ENCODE assay signal across 24 mouse cellular contexts in the genomic region with DNA sequence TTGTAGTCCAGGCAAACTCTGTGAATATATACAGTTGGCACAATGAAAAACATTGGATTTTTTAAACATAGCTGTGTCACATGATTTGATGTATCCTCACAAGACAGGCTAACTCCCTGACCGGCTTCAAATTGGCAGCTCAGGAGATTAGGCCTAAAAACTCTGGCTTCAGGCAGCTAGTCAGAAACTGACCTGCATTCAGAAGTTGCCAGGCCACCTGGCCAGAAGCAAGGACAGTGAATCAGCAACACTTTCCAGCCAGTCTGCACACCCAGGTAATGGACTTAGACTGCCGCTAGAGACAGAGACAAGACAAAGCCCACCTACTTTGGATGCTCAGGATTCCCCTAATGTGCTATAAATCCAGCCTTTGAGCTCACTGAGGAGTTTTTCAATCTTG.
"Had no signal": no experiment of that assay in that cellular context is flagged by ENCODE, and none has a peak within 500 bp of the region (broad histone marks: within the 10 kb centered on the region; RNA-seq: fewer than 3 reads in every experiment).

No protein-coding gene starts in this region.

- ATAC-seq: liver, embryonic 12.5 days; midbrain, embryonic 15.5 days had no signal

- H3K9me3 ChIP-seq: limb, embryonic 12.5 days; limb, embryonic 15.5 days; liver, embryonic 12.5 days; liver, embryonic 15.5 days; lung, embryonic 15.5 days; megakaryocyte, embryonic 14.5 days; midbrain, embryonic 15.5 days; neural tube, embryonic 12.5 days; neural tube, embryonic 15.5 days; stomach, embryonic 15.5 days had no signal

- H3K9ac ChIP-seq: limb, embryonic 12.5 days; limb, embryonic 15.5 days; liver, embryonic 12.5 days; liver, embryonic 15.5 days; lung, embryonic 15.5 days; midbrain, embryonic 15.5 days; neural tube, embryonic 12.5 days; neural tube, embryonic 15.5 days; stomach, embryonic 15.5 days had no signal

- H3K4me3 ChIP-seq: layer of hippocampus, adult 2 months; limb, embryonic 12.5 days; limb, embryonic 15.5 days; liver, embryonic 12.5 days; liver, embryonic 15.5 days; lung, embryonic 15.5 days; megakaryocyte, embryonic 14.5 days; midbrain, embryonic 15.5 days; neural tube, embryonic 12.5 days; neural tube, embryonic 15.5 days; stomach, embryonic 15.5 days had no signal

- DNase-seq: kidney, postnatal 25 days; layer of hippocampus, adult 9-11 months; layer of hippocampus, postnatal 36 days; left cerebral cortex, postnatal 4 days; lung, adult 18-20 months; lung, postnatal 10 days; lung, postnatal 36 days; retina, postnatal 1 day; right cerebral cortex, postnatal 25 days; spleen, adult 18-20 months; thymus, postnatal 25 days had no signal

- H3K4me1 ChIP-seq: limb, embryonic 12.5 days; limb, embryonic 15.5 days; liver, embryonic 12.5 days; liver, embryonic 15.5 days; lung, embryonic 15.5 days; megakaryocyte, embryonic 14.5 days; midbrain, embryonic 15.5 days; neural tube, embryonic 12.5 days; neural tube, embryonic 15.5 days; stomach, embryonic 15.5 days had no signal

- H3K27ac ChIP-seq: kidney, postnatal 0 days; layer of hippocampus, adult 2 months; limb, embryonic 12.5 days; limb, embryonic 15.5 days; liver, embryonic 12.5 days; liver, embryonic 15.5 days; lung, embryonic 15.5 days; midbrain, embryonic 15.5 days; neural tube, embryonic 12.5 days; neural tube, embryonic 15.5 days; stomach, embryonic 15.5 days had no signal

- H3K36me3 ChIP-seq: limb, embryonic 12.5 days; limb, embryonic 15.5 days; liver, embryonic 12.5 days; liver, embryonic 15.5 days; lung, embryonic 15.5 days; midbrain, embryonic 15.5 days; neural tube, embryonic 12.5 days; neural tube, embryonic 15.5 days; stomach, embryonic 15.5 days had no signal

- H3K4me2 ChIP-seq: limb, embryonic 12.5 days; limb, embryonic 15.5 days; liver, embryonic 12.5 days; liver, embryonic 15.5 days; lung, embryonic 15.5 days; midbrain, embryonic 11.5 days; midbrain, embryonic 15.5 days; neural tube, embryonic 12.5 days; neural tube, embryonic 15.5 days; stomach, embryonic 15.5 days had no signal

- H3K27me3 ChIP-seq: limb, embryonic 12.5 days; limb, embryonic 15.5 days; liver, embryonic 12.5 days; liver, embryonic 15.5 days; lung, embryonic 15.5 days; megakaryocyte, embryonic 14.5 days; midbrain, embryonic 15.5 days; neural tube, embryonic 12.5 days; neural tube, embryonic 15.5 days; stomach, embryonic 15.5 days had no signal
